Mouse (Mus musculus) cerebellum, adult 2 months (tissue): ENCODE data around the gene Mrap.

Experiments
- CTCF ChIP-seq: fragments of 200-500 bp; IDR thresholded peaks from 2 replicates; pipeline ENCODE4 v1.5.1; 2011; ENCODE audit warnings: low read depth, mild to moderate bottlenecking, control low read depth, low read length, moderate library complexity, borderline replicate concordance; ENCODE audit not compliant: insufficient read depth
- POLR2A ChIP-seq: fragments of 200-500 bp; IDR thresholded peaks from 2 replicates; pipeline ENCODE4 v1.6.1; 2011; ENCODE audit warnings: low read length, control low read depth, borderline replicate concordance; ENCODE audit not compliant: insufficient read depth

DNA sequence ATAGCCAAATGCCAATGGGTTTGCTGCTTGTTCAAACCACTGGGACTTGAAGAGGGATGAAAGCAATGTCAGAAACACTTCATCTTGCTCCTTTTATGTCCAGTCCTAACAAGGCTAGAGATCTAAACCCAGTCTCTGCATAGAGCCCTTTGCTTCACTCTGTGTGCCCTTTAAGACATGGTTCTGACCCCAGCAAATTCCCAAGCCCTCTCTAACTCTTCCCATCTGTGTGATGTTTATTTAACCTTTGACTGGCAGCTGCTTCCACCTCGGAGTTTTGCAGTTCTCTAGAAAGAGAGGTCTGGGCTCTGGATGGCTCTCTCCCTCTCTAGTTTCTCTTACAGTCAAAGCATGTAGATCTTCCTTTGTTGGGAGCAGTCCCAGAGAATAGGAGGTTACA lies 34.4 kb upstream of the Mrap start:
- TF ChIP-seq CTCF = no peak
- no peak for TF ChIP-seq POLR2A
